Comparison of ENCODE assay signal across 23 mouse cellular contexts in the genomic region with DNA sequence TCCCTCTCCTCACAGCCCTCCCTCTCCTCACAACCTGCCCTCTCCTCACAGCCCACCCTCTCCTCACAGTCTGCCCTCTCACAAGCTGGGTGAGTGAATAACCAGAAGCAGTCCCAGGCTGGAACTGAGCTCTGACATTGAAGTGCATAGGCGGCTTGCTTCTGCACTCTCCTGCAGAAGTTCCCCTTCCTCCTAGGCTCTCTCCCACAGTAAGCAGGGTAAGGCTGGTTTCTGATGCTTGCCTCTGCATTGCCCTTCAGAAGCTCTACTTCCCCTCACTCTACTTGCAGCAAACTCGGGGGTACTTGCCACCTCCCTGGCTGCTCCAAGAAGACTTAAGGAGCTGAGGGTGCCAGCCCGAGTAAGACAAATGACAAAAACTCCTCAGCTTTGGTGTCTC. TPM values are rescaled to one million over a fixed set of nuclear protein-coding genes. Genes with fewer than 3 reads are reported as not detected.
DNase-seq lines count a peak whose midpoint lies in the region; ATAC-seq and TF ChIP-seq lines count a peak whose summit lies in the region.
"Had no signal": no experiment of that assay in that cellular context is flagged by ENCODE, and none has a peak within 500 bp of the region (broad histone marks: within the 10 kb centered on the region; RNA-seq: fewer than 3 reads in every experiment).

No protein-coding gene starts in this region.

- no peak overlapping the region for H3K4me3 ChIP-seq in kidney, postnatal 0 days (replicated peaks; ENCODE audit: low read depth, low read length)
- H3K4me3 ChIP-seq in kidney, embryonic 16.5 days (ENCODE audit: low read length), result no peak overlapping the region
- H3K4me3 ChIP-seq in midbrain, embryonic 15.5 days, result no peak overlapping the region
- H3K4me3 ChIP-seq: embryonic facial prominence, embryonic 13.5 days; forebrain, embryonic 12.5 days; gastrocnemius, adult 2 months; heart, embryonic 10.5 days; hindbrain, embryonic 10.5 days had no signal

- H3K36me3 ChIP-seq in kidney, postnatal 0 days (ENCODE audit: insufficient read depth, low read length), result no peaks in the 10 kb centered on the region
- no peaks in the 10 kb centered on the region for H3K36me3 ChIP-seq in kidney, embryonic 16.5 days (ENCODE audit: insufficient read depth, low read length)
- no peaks in the 10 kb centered on the region for H3K36me3 ChIP-seq in midbrain, embryonic 15.5 days (replicated peaks)
- H3K36me3 ChIP-seq: embryonic facial prominence, embryonic 13.5 days; forebrain, embryonic 12.5 days; heart, embryonic 10.5 days; hindbrain, embryonic 10.5 days had no signal

- WGBS in kidney, postnatal 0 days, result 60% methylated on average over 3 of the region's 3 CpGs
- WGBS in kidney, embryonic 16.5 days, result 62% methylated on average over 3 of the region's 3 CpGs
- WGBS in midbrain, embryonic 15.5 days, result 52% methylated on average over 3 of the region's 3 CpGs

- H3K9ac ChIP-seq in kidney, postnatal 0 days (ENCODE audit: low read depth, low read length), result no peak overlapping the region
- no peak overlapping the region for H3K9ac ChIP-seq in kidney, embryonic 16.5 days (replicated peaks; ENCODE audit: low read length)
- H3K9ac ChIP-seq in midbrain, embryonic 15.5 days, result no peak overlapping the region
- H3K9ac ChIP-seq: embryonic facial prominence, embryonic 13.5 days; forebrain, embryonic 12.5 days; forebrain, postnatal 0 days; hindbrain, embryonic 14.5 days had no signal

- no peak overlapping the region for H3K4me2 ChIP-seq in kidney, postnatal 0 days (ENCODE audit: low read length)
- H3K4me2 ChIP-seq in kidney, embryonic 16.5 days (replicated peaks; ENCODE audit: low read depth, low read length), result no peak overlapping the region
- H3K4me2 ChIP-seq in midbrain, embryonic 15.5 days, result no peak overlapping the region
- H3K4me2 ChIP-seq: embryonic facial prominence, embryonic 13.5 days; forebrain, embryonic 12.5 days; hindbrain, embryonic 14.5 days had no signal

- no peak for DNase-seq in kidney, postnatal 0 days (ENCODE audit: low spot score)
- DNase-seq in lung, postnatal 14 days, result no peak
- DNase-seq: adrenal gland, adult 2 months; adrenal gland, postnatal 25 days; cerebellum, adult 11 months; cerebellum, adult 8-10 months; cerebellum, postnatal 25 days; forebrain, postnatal 0 days; gastrocnemius, adult 2 months; gastrocnemius, postnatal 36 days; heart, adult 18-20 months; heart, postnatal 14 days had no signal

- no peak for TF ChIP-seq CTCF in kidney, postnatal 0 days (IDR thresholded peaks at IDR 0.05; ENCODE audit: low read depth)

- ATAC-seq in kidney, postnatal 0 days (replicated peaks; ENCODE audit: low FRiP score, low read depth), result no peak
- ATAC-seq in kidney, embryonic 16.5 days (ENCODE audit: low FRiP score, low TSS enrichment), result no peak
- peak; percentile 54 to 65 for ATAC-seq in hematopoietic stem cell, adult 5-6 weeks (replicated peaks in 1 of 2; ENCODE audit: insufficient read depth in 1 of 2, low FRiP score in 2 of 2, low TSS enrichment in 1 of 2, low read depth in 1 of 2, poor library complexity in 2 of 2, severe bottlenecking in 2 of 2)
- peak; percentile 60; the same call in 1 of the 2 replicates for ATAC-seq in monocyte, adult 5-6 weeks (replicated peaks; ENCODE audit: insufficient number of reproducible peaks, low FRiP score, low TSS enrichment, poor library complexity, severe bottlenecking)
- ATAC-seq in activated CD4-positive, CD25-positive, alpha-beta regulatory T cell, adult 4 months, result no peak
- ATAC-seq in midbrain, embryonic 15.5 days (replicated peaks), result no peak
- ATAC-seq: forebrain, postnatal 0 days; Patski had no signal

- H3K9me3 ChIP-seq in kidney, postnatal 0 days (replicated peaks; ENCODE audit: low read length), result no peaks in the 10 kb centered on the region
- peaks cover 4% of the 10 kb centered on the region; the same call in 1 of the 2 replicates for H3K9me3 ChIP-seq in kidney, embryonic 16.5 days (ENCODE audit: low read length)
- no peaks in the 10 kb centered on the region for H3K9me3 ChIP-seq in midbrain, embryonic 15.5 days
- H3K9me3 ChIP-seq: embryonic facial prominence, embryonic 13.5 days; forebrain, embryonic 12.5 days; heart, embryonic 10.5 days; hindbrain, embryonic 10.5 days had no signal

- no peaks in the 10 kb centered on the region; the same call in 1 of the 2 replicates for H3K4me1 ChIP-seq in kidney, postnatal 0 days (replicated peaks; ENCODE audit: insufficient read depth, low read length)
- peaks cover 4% of the 10 kb centered on the region for H3K4me1 ChIP-seq in kidney, embryonic 16.5 days (ENCODE audit: insufficient read depth, low read length)
- H3K4me1 ChIP-seq in midbrain, embryonic 15.5 days, result no peaks in the 10 kb centered on the region
- H3K4me1 ChIP-seq: forebrain, embryonic 12.5 days; hindbrain, embryonic 10.5 days had no signal

- H3K27ac ChIP-seq in kidney, postnatal 0 days, result 0 out of 2 replicates have a peak overlapping the region, but pooled peaks have one; percentile 34
- H3K27ac ChIP-seq in kidney, embryonic 16.5 days (ENCODE audit: low read length), result no peak overlapping the region
- H3K27ac ChIP-seq in midbrain, embryonic 15.5 days, result no peak overlapping the region
- H3K27ac ChIP-seq: embryonic facial prominence, embryonic 13.5 days; forebrain, embryonic 12.5 days; gastrocnemius, adult 2 months; heart, embryonic 10.5 days; hindbrain, embryonic 10.5 days; hindbrain, embryonic 14.5 days had no signal

- H3K27me3 ChIP-seq in kidney, postnatal 0 days (ENCODE audit: insufficient read depth, low read length), result no peaks in the 10 kb centered on the region
- H3K27me3 ChIP-seq in kidney, embryonic 16.5 days (ENCODE audit: insufficient read depth, low read length), result no peaks in the 10 kb centered on the region
- H3K27me3 ChIP-seq in midbrain, embryonic 15.5 days (replicated peaks), result no peaks in the 10 kb centered on the region
- H3K27me3 ChIP-seq: embryonic facial prominence, embryonic 13.5 days; forebrain, embryonic 12.5 days; Patski had no signal

RNA-seq across cellular contexts. Expression of a gene that starts 11.9 kb away (rescaled TPM):
- polyA plus RNA-seq in kidney, postnatal 0 days (2015; fragmentation: Nextera tagmentation; extraction: Ambion mirVana), result 158 and 159 TPM in 2 replicates
- 149 and 165 TPM in 2 replicates for polyA plus RNA-seq in kidney, embryonic 16.5 days (2015; fragmentation: Nextera tagmentation; extraction: Ambion mirVana)
- 19.8 and 34.2 TPM in 2 replicates for total RNA-seq in hematopoietic stem cell, adult 5-6 weeks (2017)
- 36.7 to 46.1 TPM (median 45.9 TPM) in 3 replicates for total RNA-seq in monocyte, adult 5-6 weeks (2017)
- polyA plus RNA-seq in activated CD4-positive, CD25-positive, alpha-beta regulatory T cell, adult 4 months (2017; shearing (Covaris generic)), result 10 to 100 TPM; 27.2 to 28.3 TPM
- 18.9 and 19.2 TPM in 2 replicates for polyA plus RNA-seq in midbrain, embryonic 15.5 days (2015; fragmentation: Nextera tagmentation; extraction: Ambion mirVana)

RNA-seq across cellular contexts. Expression of a gene that starts 43.3 kb away (rescaled TPM):
- 429 and 454 TPM in 2 replicates for polyA plus RNA-seq in kidney, postnatal 0 days (2015; fragmentation: Nextera tagmentation; extraction: Ambion mirVana)
- polyA plus RNA-seq in kidney, embryonic 16.5 days (2015; fragmentation: Nextera tagmentation; extraction: Ambion mirVana), result 309 and 365 TPM in 2 replicates
- 117 and 158 TPM in 2 replicates for total RNA-seq in hematopoietic stem cell, adult 5-6 weeks (2017)
- total RNA-seq in monocyte, adult 5-6 weeks (2017), result 195 to 215 TPM (median 203 TPM) in 3 replicates
- polyA plus RNA-seq in activated CD4-positive, CD25-positive, alpha-beta regulatory T cell, adult 4 months (2017; shearing (Covaris generic)), result 100 to 1,000 TPM in 1 of 2 experiments, 10 to 100 TPM in 1; 90.7 to 129 TPM
- polyA plus RNA-seq in midbrain, embryonic 15.5 days (2015; fragmentation: Nextera tagmentation; extraction: Ambion mirVana), result 400 and 424 TPM in 2 replicates

Comparison
In these comparisons a context has a peak if more than half of its experiments do, and no peak if none do; other contexts are left out.
1. ATAC-seq: peak in hematopoietic stem cell, adult 5-6 weeks (2 of 2) and monocyte, adult 5-6 weeks (single experiment); none in kidney, postnatal 0 days (single experiment), kidney, embryonic 16.5 days (single experiment), activated CD4-positive, CD25-positive, alpha-beta regulatory T cell, adult 4 months (single experiment) and midbrain, embryonic 15.5 days (single experiment).